Mouse (Mus musculus): Measurements from ENCODE around the gene Zmym1. TPM values are rescaled to one million over a fixed set of nuclear protein-coding genes. Genes with fewer than 3 reads are reported as not detected.
A peak's percentile ranks its signal among the peaks of the same experiment; 100 is the strongest.
"Not testable (repeated sequence)": the region's sequence is repeated elsewhere in the genome, so short reads cannot be mapped to it uniquely, and the experiment has no call there.

Gene Zmym1
- total RNA-seq, 2 experiments from 2014 or later: 13.6 to 14.1 TPM

GRCm38 (mm10) chr4:127027228-127028190 lies 33.4 kb downstream of the Zmym1 start:
- no peak for DNase-seq

- no peak for DNase-seq
Observed at GRCm38 (mm10) chr4:127026826-127027225, 34.1 kb downstream of the Zmym1 start.

GRCm38 (mm10) chr4:127024240-127024639 lies 36.7 kb downstream of the Zmym1 start:
- no peak for DNase-seq

- no peak for DNase-seq
Observed at GRCm38 (mm10) chr4:127023201-127023600, 37.8 kb downstream of the Zmym1 start.

DNA sequence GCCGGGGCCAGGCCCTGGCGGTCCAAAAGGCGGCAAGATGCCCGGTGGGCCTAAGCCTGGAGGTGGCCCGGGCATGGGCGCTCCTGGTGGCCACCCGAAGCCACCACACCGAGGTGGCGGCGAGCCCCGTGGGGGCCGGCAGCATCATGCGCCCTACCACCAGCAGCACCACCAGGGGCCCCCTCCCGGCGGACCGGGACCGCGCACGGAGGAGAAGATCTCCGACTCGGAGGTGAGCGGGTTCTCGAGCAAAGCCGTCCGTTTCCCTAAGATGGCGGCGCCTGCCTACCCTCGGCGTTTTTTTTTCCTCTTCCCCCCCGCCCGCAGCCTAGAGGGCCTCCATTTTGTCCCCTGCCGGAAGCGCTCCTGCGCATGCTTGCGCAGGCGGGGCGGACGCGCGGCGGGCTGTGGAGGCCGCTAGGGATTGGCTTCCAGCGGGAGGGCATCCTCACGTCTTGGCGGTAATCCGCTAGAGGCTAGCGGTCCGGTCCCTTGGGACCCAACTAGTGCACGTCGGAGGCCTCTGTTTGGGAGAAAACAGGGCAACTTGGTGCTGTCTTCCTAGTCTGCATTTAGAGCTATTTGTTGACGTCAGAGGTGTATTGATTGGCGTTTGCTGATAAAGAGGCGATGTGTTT lies 38.8 kb downstream of the Zmym1 start:
- peak; percentile 81 to 88 for DNase-seq

DNA sequence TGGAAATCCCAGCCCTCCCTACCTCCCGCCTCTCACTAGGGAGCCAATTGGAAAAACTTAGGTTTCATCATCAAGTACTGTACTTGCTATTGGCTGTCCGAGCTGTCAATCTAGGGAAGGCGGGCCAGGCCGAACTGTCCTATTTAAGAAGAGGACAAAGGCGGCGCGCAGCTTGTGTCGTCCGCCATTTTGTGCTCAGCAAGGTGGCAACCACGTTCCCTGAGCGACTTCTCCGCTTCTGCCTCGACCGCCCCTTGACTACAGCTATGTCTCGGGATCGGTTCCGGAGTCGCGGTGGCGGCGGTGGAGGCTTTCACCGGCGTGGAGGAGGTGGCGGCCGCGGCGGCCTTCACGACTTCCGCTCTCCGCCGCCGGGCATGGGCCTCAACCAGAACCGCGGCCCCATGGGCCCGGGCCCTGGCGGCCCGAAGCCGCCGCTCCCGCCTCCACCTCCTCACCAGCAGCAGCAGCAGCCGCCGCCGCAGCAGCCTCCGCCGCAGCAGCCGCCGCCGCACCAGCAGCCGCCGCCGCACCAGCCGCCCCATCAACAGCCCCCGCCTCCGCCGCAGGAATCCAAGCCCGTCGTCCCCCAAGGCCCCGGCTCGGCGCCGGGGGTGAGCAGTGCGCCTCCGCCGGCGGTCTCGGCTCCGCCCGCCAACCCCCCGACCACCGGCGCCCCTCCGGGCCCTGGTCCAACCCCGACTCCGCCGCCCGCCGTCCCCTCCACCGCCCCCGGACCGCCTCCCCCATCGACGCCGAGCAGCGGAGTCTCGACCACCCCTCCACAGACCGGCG lies 39.6 kb downstream of the Zmym1 start, which contains the start of gene Sfpq:
Gene Sfpq, plus strand, starts transcription at position 174 of the 795 bp plus-strand sequence.
- peak; percentile 98 to 99 for DNase-seq

DNA sequence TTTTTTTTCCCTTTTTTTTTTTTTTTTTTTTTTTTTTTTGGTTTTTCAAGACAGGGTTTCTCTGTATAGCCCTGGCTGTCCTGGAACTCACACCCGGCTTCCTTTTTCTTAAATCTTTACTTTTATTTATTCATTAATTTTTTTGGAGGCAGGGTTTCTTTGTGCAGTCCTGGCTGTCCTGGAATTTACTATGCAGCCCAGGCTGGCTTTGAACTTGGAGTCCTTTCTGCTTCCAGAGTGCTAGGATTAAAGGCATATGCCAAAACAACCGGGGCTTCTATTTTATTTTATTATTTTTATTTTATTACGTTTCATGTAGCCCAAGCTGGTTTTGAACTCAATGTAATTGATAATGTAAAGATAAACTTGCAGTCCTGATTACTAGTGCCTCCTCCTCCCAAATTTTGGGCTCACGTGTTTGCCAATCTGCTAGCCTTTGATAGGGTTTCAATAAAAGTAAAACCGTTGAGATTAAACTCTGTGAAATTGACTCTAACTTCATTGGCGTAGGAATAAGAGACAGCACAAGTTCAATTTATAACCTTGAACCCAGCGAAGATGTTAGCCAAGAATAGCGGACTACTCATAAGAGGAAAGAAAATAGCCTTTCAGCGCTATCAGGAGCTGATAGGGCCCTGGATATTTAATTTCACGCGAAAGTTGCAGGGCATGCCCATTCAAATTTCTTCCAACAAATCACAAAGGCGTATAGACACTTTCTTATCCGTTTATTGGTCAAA lies 40.4 kb downstream of the Zmym1 start:
- no peak for DNase-seq

DNA sequence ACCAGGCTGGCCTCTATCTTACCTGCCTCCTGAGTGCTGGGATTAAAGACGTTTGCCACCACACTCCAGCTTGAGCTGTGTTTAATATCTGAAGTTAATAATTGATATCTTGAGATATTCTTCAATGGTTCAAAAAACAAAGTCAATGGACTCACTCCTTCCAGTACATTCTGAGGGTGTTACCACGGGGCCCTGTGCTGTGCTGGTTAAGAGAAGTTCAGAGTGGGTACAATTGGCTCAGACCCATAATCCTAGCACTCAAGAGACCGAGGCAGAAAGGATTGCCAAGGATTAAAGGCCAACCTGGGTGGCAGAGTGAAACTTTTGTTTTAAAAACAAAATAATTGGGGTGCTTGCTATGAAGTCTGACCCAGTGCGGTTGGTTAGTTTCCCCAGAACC lies 44.6 kb downstream of the Zmym1 start:
- no peak for DNase-seq

DNA sequence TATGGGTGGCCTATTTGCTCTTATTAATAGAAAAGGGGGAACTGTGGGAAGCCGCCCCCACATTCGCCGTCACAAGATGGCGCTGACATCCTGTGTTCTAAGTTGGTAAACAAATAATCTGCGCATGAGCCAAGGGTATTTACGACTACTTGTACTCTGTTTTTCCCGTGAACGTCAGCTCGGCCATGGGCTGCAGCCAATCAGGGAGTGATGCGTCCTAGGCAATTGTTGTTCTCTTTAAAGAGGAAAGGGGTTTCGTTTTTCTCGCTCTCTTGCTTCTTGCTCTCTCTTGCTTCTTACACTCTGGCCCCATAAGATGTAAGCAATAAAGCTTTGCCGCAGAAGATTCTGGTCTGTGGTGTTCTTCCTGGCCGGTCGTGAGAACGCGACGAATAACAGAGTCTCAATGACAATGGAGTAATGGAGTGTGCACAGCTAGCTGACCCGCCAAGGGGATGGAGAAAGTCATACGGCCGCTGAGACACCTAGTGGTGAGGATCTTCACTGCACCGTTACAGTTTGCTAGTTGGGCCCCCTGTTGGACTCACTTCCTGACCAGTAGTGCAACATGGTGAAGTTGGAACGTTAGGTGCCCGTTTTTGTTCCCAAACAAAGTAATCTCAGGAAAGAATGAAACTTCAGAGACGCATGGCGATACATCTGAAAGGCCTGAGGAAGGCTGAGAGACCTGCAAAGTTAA lies 45.5 kb downstream of the Zmym1 start:
- peak; percentile 80 to 82 for DNase-seq

GRCm38 (mm10) chr4:127005113-127005936 lies 55.6 kb downstream of the Zmym1 start:
- DNase-seq: peak; percentile 44 to 61

DNA sequence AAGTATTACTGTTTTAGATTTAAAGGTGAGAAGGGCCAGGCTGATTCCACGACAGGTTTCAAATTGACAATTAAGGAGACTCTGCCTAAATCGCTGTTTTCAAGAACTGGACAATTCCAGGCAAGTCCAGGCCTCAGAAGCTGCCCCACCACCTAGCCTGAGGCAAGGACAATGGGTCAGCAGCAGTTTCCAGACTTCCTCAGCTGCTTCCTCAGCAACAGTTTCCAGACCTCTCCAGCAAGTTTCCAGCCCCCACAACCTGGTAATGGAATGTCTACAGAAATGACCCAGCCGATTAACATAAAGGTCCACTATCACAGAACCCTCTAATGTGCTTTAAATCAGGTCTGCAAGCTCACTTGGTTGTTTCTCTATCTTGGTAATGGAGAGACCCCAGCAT lies 56.6 kb downstream of the Zmym1 start:
- no peak for DNase-seq

- DNase-seq: no peak
Observed at GRCm38 (mm10) chr4:127000601-127001105, 60.3 kb downstream of the Zmym1 start.

DNA sequence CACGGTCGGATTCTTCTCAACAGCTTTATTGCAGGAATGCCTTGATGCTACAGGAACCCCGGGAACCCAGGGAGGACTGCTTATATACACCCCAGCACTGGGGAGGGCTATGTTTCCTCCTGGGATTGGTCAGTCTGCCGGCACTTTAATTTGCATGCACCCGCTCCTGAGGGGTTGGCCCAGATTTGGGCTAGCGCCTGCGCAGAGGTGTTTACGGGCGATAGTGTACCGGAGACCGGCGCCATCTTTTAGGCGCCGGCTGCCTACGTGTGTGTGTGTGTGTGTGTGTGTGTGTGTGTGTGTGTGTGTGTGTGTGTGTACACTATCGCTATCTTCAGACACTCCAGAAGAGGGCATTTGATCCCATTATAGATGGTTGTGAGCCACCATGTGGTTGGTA lies 61.6 kb downstream of the Zmym1 start:
- not testable (repeated sequence) for DNase-seq

Other genes with a start within 250 kb of the Zmym1 start
- gene Zmym4, start 93.0 kb downstream of the Zmym1 start, total RNA-seq (2021): 10 to 100 TPM; 51.2 to 54.5 TPM
- gene Sfpq, start 39.8 kb downstream of the Zmym1 start, total RNA-seq (2021): 100 to 1,000 TPM; 265 to 324 TPM
- gene Zmym6, start 16.2 kb upstream of the Zmym1 start, total RNA-seq (2021): 10 to 100 TPM; 45.2 to 51.2 TPM
- gene Tmem35b, start 62.5 kb upstream of the Zmym1 start, total RNA-seq (2021): 1 to 10 TPM; 4.6 to 4.9 TPM
- gene Dlgap3, start 108.1 kb upstream of the Zmym1 start, total RNA-seq (2021): 100 to 1,000 TPM; 283 to 287 TPM
- 10 to 100 TPM; 51.2 to 59.5 TPM for gene Smim12, start 182.6 kb upstream of the Zmym1 start, total RNA-seq (2021)